Mouse (Mus musculus): Measurements from ENCODE around the gene Zpbp2.

DNA sequence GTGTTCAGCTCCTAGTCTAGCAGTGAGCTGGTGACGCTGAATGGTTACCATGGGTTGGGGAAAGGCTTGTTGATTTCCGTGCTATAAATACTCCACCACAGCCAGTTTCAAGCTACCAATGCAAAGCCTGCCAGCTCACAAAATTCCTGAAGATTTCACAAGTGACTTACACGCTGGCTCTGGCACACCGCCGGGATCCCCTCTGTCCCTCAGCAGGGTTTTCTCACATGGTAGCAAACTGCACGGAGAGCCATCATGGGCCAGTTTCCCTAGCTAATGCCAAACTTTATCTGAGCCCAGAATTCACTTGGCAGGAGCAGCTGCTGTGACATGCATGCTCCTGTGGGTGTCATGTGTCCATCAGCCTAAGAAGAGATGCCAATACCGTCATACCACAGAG, 41.5 kb upstream of the Zpbp2 start:
- no peak for TF ChIP-seq CTCF (IDR thresholded peaks at IDR 0.05; ENCODE audit: borderline replicate concordance, insufficient read depth, low read depth, low read length)
- no peak for TF ChIP-seq POLR2A (IDR thresholded peaks at IDR 0.05; ENCODE audit: borderline replicate concordance, insufficient read depth, low read length)
